Mouse (Mus musculus): ENCODE measurements around the gene Zfp874b. TPM values are rescaled to one million over a fixed set of nuclear protein-coding genes. Genes with fewer than 3 reads are reported as not detected.

Gene Zfp874b
- polyA plus RNA-seq, 1 experiment from 2014 or later, result 3.8 TPM

Other genes with a start within 250 kb of the Zfp874b start
- gene Zfp458, start 205.8 kb downstream of the Zfp874b start, polyA plus RNA-seq (2014; fragmentation: Nextera tagmentation; extraction: Ambion mirVana), result 4.4 and 6.5 TPM in 2 replicates
- 0.34 and 1.1 TPM in 2 replicates for gene Zfp457, start 177.8 kb downstream of the Zfp874b start, polyA plus RNA-seq (2014; fragmentation: Nextera tagmentation; extraction: Ambion mirVana)
- gene Zfp595, start 151.7 kb downstream of the Zfp874b start, polyA plus RNA-seq (2014; fragmentation: Nextera tagmentation; extraction: Ambion mirVana), result 2.0 and 2.1 TPM in 2 replicates
- gene Gm28044, start 123.7 kb downstream of the Zfp874b start, polyA plus RNA-seq (2014; fragmentation: Nextera tagmentation; extraction: Ambion mirVana), result 0.67 TPM in 1 of 2 replicates, not detected in the other
- gene Zfp953, start 123.7 kb downstream of the Zfp874b start, polyA plus RNA-seq (2014; fragmentation: Nextera tagmentation; extraction: Ambion mirVana), result 0.88 TPM in 2 replicates
- gene Gm28041, start 108.5 kb downstream of the Zfp874b start, polyA plus RNA-seq (2014; fragmentation: Nextera tagmentation; extraction: Ambion mirVana), result not detected in 2 replicates
- gene Zfp456, start 108.4 kb downstream of the Zfp874b start, polyA plus RNA-seq (2014; fragmentation: Nextera tagmentation; extraction: Ambion mirVana), result 0.61 and 1.1 TPM in 2 replicates
- gene Zfp429, start 84.4 kb downstream of the Zfp874b start, polyA plus RNA-seq (2014; fragmentation: Nextera tagmentation; extraction: Ambion mirVana), result 3.3 and 4.6 TPM in 2 replicates
- gene Zfp459, start 62.8 kb downstream of the Zfp874b start, polyA plus RNA-seq (2014; fragmentation: Nextera tagmentation; extraction: Ambion mirVana), result 0.34 and 0.72 TPM in 2 replicates
- gene Zfp874a, start 32.6 kb downstream of the Zfp874b start, polyA plus RNA-seq (2014; fragmentation: Nextera tagmentation; extraction: Ambion mirVana), result 7.6 and 9.6 TPM in 2 replicates
- gene Zfp58, start 16.3 kb upstream of the Zfp874b start, polyA plus RNA-seq (2014; fragmentation: Nextera tagmentation; extraction: Ambion mirVana), result 12.2 and 14.8 TPM in 2 replicates
- gene Gm26965, start 41.9 kb upstream of the Zfp874b start, polyA plus RNA-seq (2014; fragmentation: Nextera tagmentation; extraction: Ambion mirVana), result 0.33 TPM in 1 of 2 replicates, not detected in the other
- 46.7 and 48.8 TPM in 2 replicates for gene Zfp87, start 41.9 kb upstream of the Zfp874b start, polyA plus RNA-seq (2014; fragmentation: Nextera tagmentation; extraction: Ambion mirVana)
- gene Zfp748, start 69.6 kb upstream of the Zfp874b start, polyA plus RNA-seq (2014; fragmentation: Nextera tagmentation; extraction: Ambion mirVana), result 18.6 and 22.3 TPM in 2 replicates
- gene Zfp729b, start 125.4 kb upstream of the Zfp874b start, polyA plus RNA-seq (2014; fragmentation: Nextera tagmentation; extraction: Ambion mirVana), result 7.1 and 7.3 TPM in 2 replicates
- gene Gm49345, start 153.5 kb upstream of the Zfp874b start, polyA plus RNA-seq (2014; fragmentation: Nextera tagmentation; extraction: Ambion mirVana), result 0.54 TPM in 1 of 2 replicates, not detected in the other
- gene Zfp729a, start 153.5 kb upstream of the Zfp874b start, polyA plus RNA-seq (2014; fragmentation: Nextera tagmentation; extraction: Ambion mirVana), result 3.9 and 5.3 TPM in 2 replicates
- 9.9 and 15.0 TPM in 2 replicates for gene Zfp738, start 202.8 kb upstream of the Zfp874b start, polyA plus RNA-seq (2014; fragmentation: Nextera tagmentation; extraction: Ambion mirVana)
- gene Zfp65, start 244.9 kb upstream of the Zfp874b start, polyA plus RNA-seq (2014; fragmentation: Nextera tagmentation; extraction: Ambion mirVana), result 4.4 and 5.6 TPM in 2 replicates

Data from forebrain, embryonic 14.5 days (tissue).